Mouse (Mus musculus) urinary bladder, postnatal 36 days (tissue): Measurements from ENCODE around the gene Tbl1x.
A peak's percentile ranks its signal among the peaks of the same experiment; 100 is the strongest.
"Not testable (repeated sequence)": the region's sequence is repeated elsewhere in the genome, so short reads cannot be mapped to it uniquely, and the experiment has no call there.

Source experiments
- DNase-seq, 2 experiments: peaks; one replicate each; pipeline ENCODE4 v3.0.0; 2022; ENCODE audit warnings: low spot score in 2 of 2, mixed read lengths in 1 of 2

Tbl1x gene

GRCm38 (mm10) chrX:77510371-77511300, at the start of gene Tbl1x:
Gene Tbl1x, plus strand, starts transcription at chrX:77511013.
- DNase-seq = peak; percentile 47 to 63

- no peak for DNase-seq
Measured at GRCm38 (mm10) chrX:77469216-77469615, 41.6 kb upstream of the Tbl1x start.

GRCm38 (mm10) chrX:77472858-77473257, 38.0 kb upstream of the Tbl1x start:
- DNase-seq = no peak

- no peak for DNase-seq
Measured at GRCm38 (mm10) chrX:77473511-77473910, 37.3 kb upstream of the Tbl1x start.

GRCm38 (mm10) chrX:77474551-77474950, 36.3 kb upstream of the Tbl1x start:
- DNase-seq = no peak

- no peak for DNase-seq
Measured at GRCm38 (mm10) chrX:77477526-77477925, 33.3 kb upstream of the Tbl1x start.

GRCm38 (mm10) chrX:77487922-77488799, 22.7 kb upstream of the Tbl1x start:
- peak in 1 of 2 experiments; percentile 4 for DNase-seq

GRCm38 (mm10) chrX:77490127-77490526, 20.7 kb upstream of the Tbl1x start:
- no peak for DNase-seq

- DNase-seq = peak; percentile 72 to 84
Measured at GRCm38 (mm10) chrX:77509149-77509548, 1.7 kb upstream of the Tbl1x start.

- DNase-seq = no peak
Measured at GRCm38 (mm10) chrX:77509776-77510175, 1.0 kb upstream of the Tbl1x start.

- peak; percentile 26 for DNase-seq
Measured at GRCm38 (mm10) chrX:77511301-77511993, 634 bp downstream of the Tbl1x start.

GRCm38 (mm10) chrX:77511994-77512485, 1.2 kb downstream of the Tbl1x start:
- DNase-seq = no peak

- DNase-seq = no peak
Measured at GRCm38 (mm10) chrX:77517274-77518085, 6.7 kb downstream of the Tbl1x start.

- no peak for DNase-seq
Measured at GRCm38 (mm10) chrX:77518929-77519328, 8.1 kb downstream of the Tbl1x start.

- no peak for DNase-seq
Measured at GRCm38 (mm10) chrX:77522842-77523375, 12.1 kb downstream of the Tbl1x start.

GRCm38 (mm10) chrX:77525179-77525578, 14.4 kb downstream of the Tbl1x start:
- no peak for DNase-seq

- no peak for DNase-seq
Measured at GRCm38 (mm10) chrX:77528401-77528800, 17.6 kb downstream of the Tbl1x start.

- DNase-seq = no peak
Measured at GRCm38 (mm10) chrX:77530997-77531396, 20.2 kb downstream of the Tbl1x start.

GRCm38 (mm10) chrX:77533922-77534321, 23.1 kb downstream of the Tbl1x start:
- peak in 1 of 2 experiments; percentile 42 for DNase-seq

- DNase-seq = not testable (repeated sequence)
Measured at GRCm38 (mm10) chrX:77539770-77540169, 29.0 kb downstream of the Tbl1x start.
